Comparison of ENCODE assay signal across 14 mouse cellular contexts in the genomic region with DNA sequence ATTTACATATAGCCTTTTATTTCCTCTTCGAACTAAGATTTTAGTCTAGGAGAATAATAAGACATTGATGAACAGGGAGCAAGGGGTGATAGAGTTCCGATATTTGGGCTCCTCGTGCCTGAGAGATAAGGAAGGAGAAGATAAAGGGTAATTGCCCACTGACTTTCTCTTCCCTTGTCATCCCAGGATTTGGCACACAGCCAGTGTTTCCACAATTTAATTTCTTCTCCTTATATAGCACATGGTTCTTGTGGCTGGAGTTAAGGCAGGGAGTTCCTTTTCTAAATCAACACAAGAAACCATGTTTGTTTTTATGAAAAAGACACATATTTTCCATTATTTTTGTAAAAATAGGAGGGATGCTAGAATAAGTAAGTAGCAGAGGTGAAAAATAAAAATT.
"Had no signal": no experiment of that assay in that cellular context is flagged by ENCODE, and none has a peak within 500 bp of the region (broad histone marks: within the 10 kb centered on the region; RNA-seq: fewer than 3 reads in every experiment).

No protein-coding gene starts in this region.

- H3K9ac ChIP-seq: limb, embryonic 13.5 days; liver, embryonic 12.5 days; lung, embryonic 15.5 days; midbrain, embryonic 15.5 days; neural tube, embryonic 13.5 days had no signal

- H3K27me3 ChIP-seq: limb, embryonic 13.5 days; liver, embryonic 12.5 days; lung, embryonic 15.5 days; midbrain, embryonic 15.5 days; neural tube, embryonic 13.5 days had no signal

- H3K4me2 ChIP-seq: liver, embryonic 12.5 days; lung, embryonic 15.5 days; midbrain, embryonic 15.5 days; neural tube, embryonic 13.5 days had no signal

- H3K9me3 ChIP-seq: limb, embryonic 13.5 days; liver, embryonic 12.5 days; lung, embryonic 15.5 days; midbrain, embryonic 15.5 days; neural tube, embryonic 13.5 days had no signal

- ATAC-seq: liver, embryonic 12.5 days; midbrain, embryonic 15.5 days had no signal

- H3K27ac ChIP-seq: kidney, postnatal 0 days; liver, embryonic 12.5 days; lung, embryonic 15.5 days; midbrain, embryonic 15.5 days; neural tube, embryonic 13.5 days had no signal

- H3K4me1 ChIP-seq: liver, embryonic 12.5 days; midbrain, embryonic 15.5 days had no signal

- H3K4me3 ChIP-seq: limb, embryonic 13.5 days; liver, embryonic 12.5 days; lung, embryonic 15.5 days; midbrain, embryonic 15.5 days; neural tube, embryonic 13.5 days had no signal

- DNase-seq: kidney, adult 8-10 months; kidney, postnatal 36 days; lung, postnatal 14 days; retina, postnatal 1 day; right cerebral cortex, postnatal 4 days; spleen, adult 18-20 months; thymus, adult 18-20 months; thymus, postnatal 14 days had no signal

- H3K36me3 ChIP-seq: limb, embryonic 13.5 days; liver, embryonic 12.5 days; lung, embryonic 15.5 days; midbrain, embryonic 15.5 days; neural tube, embryonic 13.5 days had no signal
